Mouse (Mus musculus) heart, embryonic 13.5 days (tissue): ENCODE results near the gene Hcn2. TPM values are rescaled to one million over a fixed set of nuclear protein-coding genes. Genes with fewer than 3 reads are reported as not detected.
A peak's percentile ranks its signal among the peaks of the same experiment; 100 is the strongest.
"Not testable (repeated sequence)": the region's sequence is repeated elsewhere in the genome, so short reads cannot be mapped to it uniquely, and the experiment has no call there.

Experiments used
- ATAC-seq: fragments of 200-750 bp; cut with Nextera tagmentation; 2 replicates; pipeline ENCODE4 v1.8.0; 2017; ENCODE audit warnings: moderate TSS enrichment; ENCODE audit not compliant: insufficient number of reproducible peaks, low FRiP score, low TSS enrichment; ENCODE audit errors: extremely low read depth
- H3K27ac ChIP-seq: fragments of 300-500 bp; sonication (generic); replicated peaks from 2 replicates; pipeline ENCODE4 v1.5.1; 2015; ENCODE audit warnings: moderate library complexity, mild to moderate bottlenecking, inconsistent platforms
- H3K27me3 ChIP-seq: fragments of 300-500 bp; sonication (generic); replicated peaks from 2 replicates; pipeline ENCODE4 v1.6.1; 2015; ENCODE audit warnings: mild to moderate bottlenecking, inconsistent platforms
- H3K36me3 ChIP-seq: fragments of 300-500 bp; sonication (generic); 2 replicates; pipeline ENCODE4 v1.6.1; 2015; ENCODE audit warnings: mild to moderate bottlenecking, inconsistent platforms
- H3K4me1 ChIP-seq: fragments of 300-500 bp; sonication (generic); 2 replicates; pipeline ENCODE4 v1.6.1; 2015; ENCODE audit warnings: inconsistent platforms
- H3K4me2 ChIP-seq: fragments of 300-500 bp; sonication (generic); 2 replicates; pipeline ENCODE4 v1.6.1; 2015; ENCODE audit warnings: inconsistent platforms, mild to moderate bottlenecking, moderate library complexity
- H3K4me3 ChIP-seq: fragments of 300-500 bp; sonication (generic); 2 replicates; pipeline ENCODE4 v1.5.1; 2015; ENCODE audit warnings: moderate library complexity, mild to moderate bottlenecking, inconsistent platforms
- H3K9ac ChIP-seq: fragments of 300-500 bp; sonication (generic); 2 replicates; pipeline ENCODE4 v1.6.1; 2015; ENCODE audit warnings: inconsistent platforms, mild to moderate bottlenecking, moderate library complexity
- H3K9me3 ChIP-seq: fragments of 300-500 bp; sonication (generic); 2 replicates; pipeline ENCODE4 v1.6.1; 2016; ENCODE audit warnings: inconsistent platforms
- WGBS: fragments of 180-500 bp; shearing (Covaris S2); methylation state at CpG from one replicate; pipeline ENCODE4 v1.1.7; 2015; ENCODE audit warnings: mixed read lengths; 5-methylcytosine and 5-hydroxymethylcytosine counted together
- polyA plus RNA-seq: library from polyadenylated mRNA; unstranded; fragments of >200 nt; fragmentation: Nextera tagmentation; extraction: Ambion mirVana; gene quantifications from 2 replicates; pipeline ENCODE4 v1.2.1, GENCODE M21; 2015

Gene Hcn2
- polyA plus RNA-seq, 1 experiment from 2014 or later, result 0.09 TPM

GRCm38 (mm10) chr10:79701443-79702129 is 14.8 kb upstream of the Hcn2 start:
- Histone ChIP-seq H3K9me3 (no peaks in the 10 kb centered on the region), H3K27ac (peak overlapping the region; percentile 84), H3K4me1 (peaks cover 45% of the 10 kb centered on the region), H3K36me3 (peaks cover 5% of the 10 kb centered on the region), H3K4me3 (no peak overlapping the region), H3K27me3 (no peaks in the 10 kb centered on the region), H3K4me2 (peak overlapping the region; percentile 40), H3K9ac (peak overlapping the region; percentile 61)
- 44% methylated on average over 10 of the region's 10 CpGs for WGBS
- no peak for ATAC-seq

GRCm38 (mm10) chr10:79702970-79703369 is 13.5 kb upstream of the Hcn2 start:
- Histone ChIP-seq H3K36me3 (peaks cover 18% of the 10 kb centered on the region), H3K4me1 (peaks cover 50% of the 10 kb centered on the region)
- not testable (repeated sequence) for H3K4me2 ChIP-seq, H3K4me3 ChIP-seq, H3K9me3 ChIP-seq, ATAC-seq, H3K27ac ChIP-seq, H3K9ac ChIP-seq, H3K27me3 ChIP-seq
- WGBS, result 89% methylated on average over 4 of the region's 4 CpGs

- H3K9ac ChIP-seq, result peak overlapping the region; percentile 78
- no peaks in the 10 kb centered on the region for H3K27me3 ChIP-seq
- peak overlapping the region; percentile 84 for H3K27ac ChIP-seq
- WGBS, result 74% methylated on average over 10 of the region's 10 CpGs
- H3K36me3 ChIP-seq, result peaks cover 23% of the 10 kb centered on the region
- peak overlapping the region; percentile 97 for H3K4me2 ChIP-seq
- no peak for ATAC-seq
- no peaks in the 10 kb centered on the region for H3K9me3 ChIP-seq
- peak overlapping the region; percentile 75 for H3K4me3 ChIP-seq
- H3K4me1 ChIP-seq, result peaks cover 54% of the 10 kb centered on the region
Measured at GRCm38 (mm10) chr10:79703541-79703940, 12.9 kb upstream of the Hcn2 start.

- peak; percentile 93 for ATAC-seq
- Histone ChIP-seq H3K27me3 (no peaks in the 10 kb centered on the region), H3K9me3 (no peaks in the 10 kb centered on the region), H3K4me2 (peak within 1 kb of the TSS; percentile 97), H3K4me3 (peak within 1 kb of the TSS; percentile 75), H3K4me1 (peaks cover 62% of the 10 kb centered on the region), H3K9ac (peak within 1 kb of the TSS; percentile 95), H3K27ac (peak within 1 kb of the TSS; percentile 84), H3K36me3 (peaks cover 31% of the 10 kb centered on the region)
- WGBS, result under 1% methylated on average over 63 of the region's 65 CpGs
Measured at GRCm38 (mm10) chr10:79704065-79704969, 12.1 kb upstream of the Hcn2 start, which contains the start of gene Bsg. TSS of gene Bsg (plus strand) at chr10:79704491.

- Histone ChIP-seq H3K9ac (peak overlapping the region; percentile 95), H3K4me2 (peak overlapping the region; percentile 97), H3K27me3 (no peaks in the 10 kb centered on the region), H3K27ac (peak overlapping the region; percentile 84), H3K9me3 (no peaks in the 10 kb centered on the region), H3K4me1 (peaks cover 68% of the 10 kb centered on the region), H3K36me3 (peaks cover 38% of the 10 kb centered on the region), H3K4me3 (peak overlapping the region; percentile 75)
- WGBS, result 2% methylated on average over 10 of the region's 10 CpGs
- ATAC-seq, result no peak
Measured at GRCm38 (mm10) chr10:79704970-79705360, 11.5 kb upstream of the Hcn2 start.

GRCm38 (mm10) chr10:79705951-79706350 is 10.5 kb upstream of the Hcn2 start:
- peak; percentile 30; the same call in 1 of the 2 replicates for ATAC-seq
- 63% methylated on average over 5 of the region's 5 CpGs for WGBS
- Histone ChIP-seq H3K9me3 (no peaks in the 10 kb centered on the region), H3K27ac (peak overlapping the region; percentile 84), H3K4me3 (peak overlapping the region; percentile 75), H3K4me1 (peaks cover 68% of the 10 kb centered on the region), H3K36me3 (peaks cover 48% of the 10 kb centered on the region), H3K27me3 (no peaks in the 10 kb centered on the region), H3K9ac (peak overlapping the region; percentile 95), H3K4me2 (peak overlapping the region; percentile 97)

GRCm38 (mm10) chr10:79706406-79707094 is 9.9 kb upstream of the Hcn2 start:
- Histone ChIP-seq H3K9ac (peak overlapping the region; percentile 95), H3K36me3 (peaks cover 54% of the 10 kb centered on the region), H3K9me3 (no peaks in the 10 kb centered on the region), H3K27me3 (no peaks in the 10 kb centered on the region), H3K4me3 (peak overlapping the region; percentile 75), H3K27ac (peak overlapping the region; percentile 84), H3K4me1 (peaks cover 62% of the 10 kb centered on the region), H3K4me2 (peak overlapping the region; percentile 97)
- 57% methylated on average over 5 of the region's 5 CpGs for WGBS
- no peak for ATAC-seq

- Histone ChIP-seq H3K4me3 (peak overlapping the region; percentile 75), H3K4me1 (peaks cover 61% of the 10 kb centered on the region), H3K27me3 (no peaks in the 10 kb centered on the region), H3K4me2 (peak overlapping the region; percentile 97), H3K9ac (peak overlapping the region; percentile 95), H3K27ac (peak overlapping the region; percentile 84), H3K36me3 (peaks cover 60% of the 10 kb centered on the region), H3K9me3 (no peaks in the 10 kb centered on the region)
- 69% methylated on average over 1 of the region's 1 CpGs for WGBS
- no peak for ATAC-seq
Measured at GRCm38 (mm10) chr10:79707162-79707561, 9.3 kb upstream of the Hcn2 start.

- Histone ChIP-seq H3K27ac (peak overlapping the region; percentile 84; the same call in 1 of the 2 replicates), H3K4me3 (peak overlapping the region; percentile 75), H3K4me2 (peak overlapping the region; percentile 97), H3K9me3 (no peaks in the 10 kb centered on the region), H3K36me3 (peaks cover 60% of the 10 kb centered on the region), H3K27me3 (no peaks in the 10 kb centered on the region), H3K4me1 (peaks cover 67% of the 10 kb centered on the region), H3K9ac (peak overlapping the region; percentile 95)
- 45% methylated on average over 4 of the region's 4 CpGs for WGBS
- ATAC-seq, result no peak
Measured at GRCm38 (mm10) chr10:79707759-79708158, 8.7 kb upstream of the Hcn2 start.

- 70% methylated on average over 21 of the region's 21 CpGs for WGBS
- peaks cover 60% of the 10 kb centered on the region for H3K36me3 ChIP-seq
Measured at GRCm38 (mm10) chr10:79708668-79709067, 7.8 kb upstream of the Hcn2 start.

GRCm38 (mm10) chr10:79709307-79709706 is 7.1 kb upstream of the Hcn2 start:
- 0 out of 2 replicates have a peak, but pooled peaks have one; percentile 4 for ATAC-seq
- Histone ChIP-seq H3K36me3 (peaks cover 60% of the 10 kb centered on the region), H3K27ac (peak overlapping the region; percentile 73)

More at GRCm38 (mm10) chr10:79708668-79709067, 7.8 kb upstream of the Hcn2 start:
- Histone ChIP-seq H3K27me3 (peaks cover 2% of the 10 kb centered on the region; the same call in 1 of the 2 replicates), H3K4me3 (peak overlapping the region; percentile 27), H3K9me3 (no peaks in the 10 kb centered on the region), H3K27ac (peak overlapping the region; percentile 73), H3K4me2 (peak overlapping the region; percentile 97), H3K9ac (peak overlapping the region; percentile 64), H3K4me1 (peaks cover 73% of the 10 kb centered on the region)
- ATAC-seq, result no peak

More at GRCm38 (mm10) chr10:79709307-79709706, 7.1 kb upstream of the Hcn2 start:
- peak overlapping the region; percentile 64 for H3K9ac ChIP-seq
- peak overlapping the region; percentile 97 for H3K4me2 ChIP-seq
- H3K4me1 ChIP-seq, result peaks cover 73% of the 10 kb centered on the region
- WGBS, result 15% methylated on average over 7 of the region's 7 CpGs
- no peaks in the 10 kb centered on the region for H3K9me3 ChIP-seq
- H3K4me3 ChIP-seq, result peak overlapping the region; percentile 27
- peaks cover 8% of the 10 kb centered on the region for H3K27me3 ChIP-seq
